Mouse (Mus musculus) heart, postnatal 25 days (tissue): Measurements from ENCODE around the gene Gal. TPM values are rescaled to one million over a fixed set of nuclear protein-coding genes. Genes with fewer than 3 reads are reported as not detected.

ENCODE experiments used
- DNase-seq: peaks from one replicate; pipeline ENCODE4 v3.0.0; 2022; ENCODE audit warnings: low spot score
- intact Hi-C: fragments of 180-260 bp; cut with DNase I; formaldehyde crosslinking; loops from one replicate; pipeline ENCODE4 v1.15.1; 2025
- total RNA-seq, 2 experiments: library from RNA; stranded (reverse); gene quantifications; 2 replicates each; pipeline ENCODE4 v1.2.3; 2021

Gene Gal
- not detected for total RNA-seq

GRCm38 (mm10) chr19:3414268-3414733 is at the start of gene Gal:
Gal (minus strand) TSS chr19:3414544.
- DNase-seq: no peak

DNA sequence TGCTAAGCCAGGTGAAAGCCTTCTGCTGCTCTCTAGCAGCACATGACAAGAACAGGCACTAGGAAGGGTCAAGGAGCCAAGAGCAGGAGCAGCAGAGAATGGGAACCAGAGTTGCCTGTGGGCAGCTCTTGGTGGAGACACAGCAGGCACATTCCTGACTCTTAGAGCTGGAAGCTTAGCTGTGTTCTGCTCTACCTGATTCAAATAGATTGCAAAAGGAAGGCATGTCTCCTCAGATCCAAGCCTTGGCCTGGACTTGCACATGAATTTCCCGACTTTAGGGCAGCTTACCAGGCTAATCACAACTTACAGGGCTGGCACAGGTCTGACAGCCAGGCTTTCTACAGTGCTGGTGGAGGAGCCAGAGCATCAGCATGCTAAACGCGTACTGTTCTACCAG is 45.6 kb upstream of the Gal start:
- DNase-seq: no peak
- intact Hi-C loops: no loop called here

More at GRCm38 (mm10) chr19:3414268-3414733, at the start of gene Gal:
- intact Hi-C loops: no loop called here

DNA sequence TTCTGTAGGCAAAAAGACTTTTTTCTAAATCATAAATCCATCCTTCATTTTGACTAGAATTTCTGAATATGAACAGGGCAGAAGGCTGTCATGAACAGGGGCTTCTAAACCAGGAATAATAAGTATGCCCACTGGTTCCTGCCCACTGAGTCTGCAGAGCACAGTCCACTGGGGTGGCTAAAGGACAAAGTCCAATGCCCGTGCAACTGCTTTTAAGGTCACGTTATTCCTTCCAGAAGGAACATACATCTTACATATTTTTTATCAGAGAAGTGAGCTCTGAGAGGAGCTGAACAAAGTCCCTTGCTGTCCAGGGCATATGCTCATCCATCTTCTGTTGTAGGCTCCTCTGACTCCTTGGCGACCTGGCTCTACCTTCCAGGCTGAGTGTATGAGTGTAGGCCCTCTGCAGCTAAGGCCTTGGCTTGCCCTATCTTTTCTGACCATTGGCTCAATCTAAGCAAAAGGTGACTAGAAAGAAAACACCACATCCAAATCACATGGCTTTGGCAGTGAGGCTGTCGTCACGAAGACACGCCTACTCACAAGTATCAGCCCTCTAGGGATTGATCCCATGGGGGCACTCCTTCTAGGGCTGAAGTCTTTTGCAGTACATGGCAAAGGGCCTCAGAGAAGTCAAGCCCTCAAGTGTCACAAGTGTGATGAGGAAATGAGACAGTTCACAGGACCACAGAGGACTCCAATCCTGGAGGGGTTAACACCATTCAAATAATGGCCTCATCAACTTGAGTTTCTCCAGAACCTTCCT is 44.2 kb upstream of the Gal start:
- intact Hi-C loops: no loop called here
- no peak for DNase-seq

- intact Hi-C loops: no loop called here
- no peak for DNase-seq
Observed at GRCm38 (mm10) chr19:3457700-3458099, 43.4 kb upstream of the Gal start.

- intact Hi-C loops: loop anchor here (1.0 kb wide), 1 partner anchor 159 kb away; no protein-coding TSS in a partner anchor
- DNase-seq: no peak
Observed at GRCm38 (mm10) chr19:3451649-3452048, 37.3 kb upstream of the Gal start.

GRCm38 (mm10) chr19:3451170-3451569 is 36.8 kb upstream of the Gal start:
- no peak for DNase-seq
- intact Hi-C loops: loop anchor here (1.0 kb wide), 1 partner anchor 159 kb away; no protein-coding TSS in a partner anchor

GRCm38 (mm10) chr19:3450714-3451113 is 36.4 kb upstream of the Gal start:
- DNase-seq: no peak
- intact Hi-C loops: loop anchor here (1.0 kb wide), 2 partner anchors 61 to 158 kb away; no protein-coding TSS in a partner anchor

DNA sequence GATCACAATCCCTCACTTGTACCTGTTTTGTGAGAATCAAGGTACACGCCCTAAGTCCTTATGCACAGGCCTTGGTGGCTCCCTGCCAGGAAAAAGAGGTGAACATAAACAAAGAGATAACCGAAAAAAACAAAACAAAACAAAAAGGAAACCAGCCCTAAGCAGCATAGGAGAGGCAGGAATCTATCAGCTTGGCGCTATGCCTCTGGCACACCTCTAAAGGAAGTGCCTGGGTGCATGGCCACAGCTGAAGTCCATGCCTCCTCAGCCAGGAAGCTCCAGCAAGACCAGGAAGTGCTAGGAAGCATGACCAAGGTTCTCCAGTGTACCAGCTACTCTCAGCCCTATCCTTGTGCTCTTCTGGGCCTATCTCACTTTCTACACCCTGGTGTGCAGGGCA is 34.9 kb upstream of the Gal start:
- intact Hi-C loops: no loop called here
- DNase-seq: no peak

DNA sequence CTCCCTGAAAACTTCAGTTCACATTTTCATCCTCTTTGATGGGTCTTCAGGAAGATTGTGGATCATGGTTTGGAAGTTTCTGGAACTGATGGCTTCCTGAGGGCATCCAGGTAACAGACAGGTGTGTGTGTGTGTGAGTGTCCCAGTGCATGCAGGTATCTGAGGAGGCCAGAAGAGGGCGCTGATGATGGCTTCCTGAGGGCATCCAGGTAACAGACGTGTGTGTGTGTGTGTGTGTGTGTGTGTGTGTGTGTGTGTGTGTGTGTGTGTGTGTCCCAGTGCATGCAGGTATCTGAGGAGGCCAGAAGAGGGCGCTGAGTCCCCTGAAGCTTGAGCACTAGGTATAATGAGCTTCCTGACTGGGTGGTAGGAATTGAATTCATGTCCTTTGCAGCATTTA is 33.0 kb upstream of the Gal start:
- intact Hi-C loops: no loop called here
- DNase-seq: no peak

DNA sequence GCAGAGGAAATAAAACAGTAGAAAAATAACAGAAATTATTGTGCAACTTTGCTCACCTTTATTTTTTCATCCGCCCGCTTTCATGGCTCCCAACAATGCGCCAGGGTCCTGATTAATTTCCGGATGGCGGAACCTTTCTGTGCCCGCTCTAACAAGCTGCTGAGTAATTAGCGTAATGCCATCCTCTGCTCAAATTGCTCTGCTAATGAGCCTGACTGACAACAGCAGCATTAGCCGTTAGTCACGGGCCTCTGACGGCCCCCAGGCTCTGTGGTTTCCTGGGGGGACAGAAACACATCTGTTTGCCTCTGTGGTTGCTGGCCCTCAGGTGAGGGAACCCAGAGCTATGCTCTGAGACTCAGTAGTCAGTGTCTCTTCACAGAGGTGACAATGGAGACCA is 26.7 kb upstream of the Gal start:
- no peak for DNase-seq
- intact Hi-C loops: no loop called here

DNA sequence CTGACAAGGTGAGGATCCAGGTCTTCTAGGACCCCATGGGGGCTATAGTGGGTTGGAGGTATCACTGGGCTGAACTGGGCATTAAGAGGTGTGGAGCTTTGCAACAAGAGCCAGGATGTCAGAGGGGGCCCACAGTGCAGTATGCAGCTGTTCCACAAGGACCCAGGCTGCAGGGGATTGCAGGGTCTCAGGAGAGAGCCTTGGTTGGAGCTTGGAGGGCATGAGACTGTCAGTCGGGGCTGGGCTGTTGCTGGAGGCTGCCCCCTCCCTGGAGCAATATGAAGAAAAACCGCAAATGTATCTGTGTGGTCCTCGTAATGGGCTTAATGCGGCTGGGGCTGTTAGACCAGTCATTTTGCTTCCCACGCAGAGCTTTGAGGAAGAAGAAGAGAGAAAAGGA is 26.3 kb upstream of the Gal start:
- intact Hi-C loops: no loop called here
- no peak for DNase-seq

DNA sequence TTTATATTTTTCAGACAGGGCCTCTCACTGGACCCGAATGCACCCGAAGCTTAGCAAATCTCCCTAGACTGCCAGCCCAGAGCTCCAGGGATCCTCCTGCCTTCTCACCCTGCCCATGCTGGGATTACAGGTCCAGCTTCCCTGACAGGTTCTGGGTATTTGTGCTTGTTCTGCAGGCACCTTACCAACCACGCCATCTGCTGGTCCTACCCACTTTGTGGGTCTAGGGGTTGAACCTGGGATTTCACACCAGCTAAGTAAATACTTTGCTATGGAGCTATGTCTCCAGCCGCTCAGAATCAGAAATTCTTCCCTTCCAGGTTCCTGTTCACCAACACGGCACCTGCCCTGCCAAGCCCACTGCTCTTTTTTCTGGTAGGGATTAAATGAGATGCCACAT is 23.6 kb upstream of the Gal start:
- no peak for DNase-seq
- intact Hi-C loops: no loop called here

GRCm38 (mm10) chr19:3436840-3437239 is 22.5 kb upstream of the Gal start:
- DNase-seq: no peak
- intact Hi-C loops: no loop called here

- intact Hi-C loops: no loop called here
Observed at GRCm38 (mm10) chr19:3435824-3436223, 21.5 kb upstream of the Gal start.

DNA sequence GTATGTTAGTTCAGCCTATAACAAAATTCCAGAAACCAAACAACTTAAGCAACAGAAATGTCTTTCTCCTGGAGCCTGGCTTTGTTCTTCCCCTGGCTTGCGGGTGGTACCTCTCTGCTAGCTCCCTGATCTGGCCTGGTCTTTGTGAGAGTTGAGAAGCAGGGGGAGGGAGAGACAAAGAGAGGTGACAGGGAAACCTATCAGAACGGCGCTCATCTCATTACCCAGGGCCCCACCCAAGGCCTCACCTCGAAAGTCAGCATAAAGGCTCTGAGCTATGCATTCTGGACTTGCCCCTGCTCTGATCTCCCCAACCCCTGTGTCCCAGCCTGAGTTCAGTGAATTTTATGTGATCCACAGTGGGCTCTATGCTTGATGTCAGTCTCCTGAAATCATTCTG is 20.3 kb upstream of the Gal start:
- no peak for DNase-seq
- intact Hi-C loops: no loop called here

More at GRCm38 (mm10) chr19:3435824-3436223, 21.5 kb upstream of the Gal start:
- no peak for DNase-seq

- intact Hi-C loops: no loop called here
- no peak for DNase-seq
Observed at GRCm38 (mm10) chr19:3434124-3434523, 19.8 kb upstream of the Gal start.

- DNase-seq: no peak
- intact Hi-C loops: no loop called here
Observed at GRCm38 (mm10) chr19:3431969-3432368, 17.6 kb upstream of the Gal start.

DNA sequence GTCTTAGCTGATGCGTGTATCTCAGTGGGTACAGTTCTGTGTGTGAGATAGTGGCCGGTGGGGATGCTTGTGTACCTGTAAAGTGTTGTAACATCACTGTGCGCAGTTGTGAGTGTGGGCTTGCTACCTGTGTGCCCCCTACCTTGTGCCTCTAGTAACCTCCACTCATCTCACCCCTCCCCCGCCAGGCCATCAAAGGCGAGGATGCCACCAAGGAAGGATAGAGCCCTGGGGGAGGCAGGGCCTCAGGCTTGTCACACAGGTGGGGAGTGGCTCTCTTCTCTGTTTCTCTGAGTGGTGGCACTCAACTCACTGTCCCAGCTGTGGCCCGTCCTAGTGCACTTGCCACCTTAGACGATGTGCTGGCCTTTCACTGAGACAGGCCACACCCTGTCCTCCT is 16.7 kb upstream of the Gal start:
- no peak for DNase-seq
- intact Hi-C loops: no loop called here

- DNase-seq: no peak
- intact Hi-C loops: no loop called here
Observed at GRCm38 (mm10) chr19:3429156-3429816, 14.9 kb upstream of the Gal start.

GRCm38 (mm10) chr19:3428057-3428830 is 13.9 kb upstream of the Gal start:
- intact Hi-C loops: no loop called here

GRCm38 (mm10) chr19:3424214-3424613 is 9.9 kb upstream of the Gal start:
- intact Hi-C loops: no loop called here
- no peak for DNase-seq

More at GRCm38 (mm10) chr19:3428057-3428830, 13.9 kb upstream of the Gal start:
- no peak for DNase-seq
